8 mouse cellular contexts compared by ENCODE assay signal in the genomic region with DNA sequence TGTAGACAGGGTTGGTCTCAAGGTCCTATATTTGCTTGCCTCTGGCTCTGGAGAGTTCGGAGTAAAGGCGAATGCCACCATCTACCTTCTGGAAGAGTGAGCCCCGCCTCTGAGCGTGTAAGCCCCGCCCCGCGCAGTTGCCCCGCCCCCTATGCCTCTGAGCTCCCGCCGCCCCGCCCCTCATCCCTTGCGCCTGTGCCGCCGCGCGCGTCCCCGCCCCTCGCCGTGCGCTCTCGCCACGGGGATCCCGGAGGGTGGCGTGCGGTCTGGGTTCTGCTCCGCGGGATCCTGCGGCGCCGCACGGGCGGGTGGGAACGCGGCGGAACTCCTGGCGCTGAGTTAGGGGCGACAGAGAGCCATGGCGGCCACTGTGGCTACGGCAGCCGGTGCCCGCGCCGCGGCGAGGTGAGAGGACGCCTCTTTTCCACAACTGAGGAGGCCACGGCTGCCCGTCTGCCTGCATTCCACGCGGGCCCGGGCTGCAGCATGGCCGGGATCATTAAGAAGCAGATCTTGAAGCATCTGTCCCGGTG. TPM values are rescaled to one million over a fixed set of nuclear protein-coding genes. Genes with fewer than 3 reads are reported as not detected.
DNase-seq lines count a peak whose midpoint lies in the region; ATAC-seq and TF ChIP-seq lines count a peak whose summit lies in the region.

TSS of gene Uhrf1bp1 (plus strand) at position 177 of the 533 bp plus-strand sequence.

- H3K9me3 ChIP-seq in E14TG2a.4 (ENCODE audit: low read length) = no peaks in the 10 kb centered on the region
- H3K9me3 ChIP-seq in forebrain, embryonic 13.5 days (replicated peaks) = no peaks in the 10 kb centered on the region
- H3K9me3 ChIP-seq in heart, postnatal 0 days (replicated peaks; ENCODE audit: control insufficient read depth, low read length) = no peaks in the 10 kb centered on the region
- H3K9me3 ChIP-seq in liver, embryonic 15.5 days (replicated peaks) = no peaks in the 10 kb centered on the region
- no peaks in the 10 kb centered on the region for H3K9me3 ChIP-seq in neural tube, embryonic 12.5 days
- H3K9me3 ChIP-seq in stomach, postnatal 0 days (ENCODE audit: control insufficient read depth, low read length) = no peaks in the 10 kb centered on the region

- peaks cover 32% of the 10 kb centered on the region for H3K36me3 ChIP-seq in E14TG2a.4 (ENCODE audit: insufficient read depth, low read length)
- peaks cover 28% of the 10 kb centered on the region for H3K36me3 ChIP-seq in forebrain, embryonic 13.5 days (ENCODE audit: poor library complexity, severe bottlenecking)
- peaks cover 17% of the 10 kb centered on the region; the same call in 1 of the 2 replicates for H3K36me3 ChIP-seq in heart, postnatal 0 days (replicated peaks; ENCODE audit: control insufficient read depth, insufficient read depth, low read length)
- peaks cover 28% of the 10 kb centered on the region for H3K36me3 ChIP-seq in liver, embryonic 15.5 days (replicated peaks)
- H3K36me3 ChIP-seq in neural tube, embryonic 12.5 days = peaks cover 27% of the 10 kb centered on the region
- no peaks in the 10 kb centered on the region for H3K36me3 ChIP-seq in stomach, postnatal 0 days (ENCODE audit: control insufficient read depth, insufficient read depth, low read length)

- peak within 1 kb of the TSS; percentile 91 for H3K9ac ChIP-seq in forebrain, embryonic 13.5 days
- peak within 1 kb of the TSS; percentile 85 for H3K9ac ChIP-seq in heart, postnatal 0 days (replicated peaks; ENCODE audit: low read depth, low read length)
- peak within 1 kb of the TSS; percentile 86 for H3K9ac ChIP-seq in liver, embryonic 15.5 days
- H3K9ac ChIP-seq in neural tube, embryonic 12.5 days = peak within 1 kb of the TSS; percentile 89
- H3K9ac ChIP-seq in stomach, postnatal 0 days (ENCODE audit: low read length) = peak within 1 kb of the TSS; percentile 86

- DNase-seq in c-Kit-positive CD71-positive TER-119-positive erythroid progenitor cells, embryonic 14.5 days (ENCODE audit: low spot score) = peak; percentile 83
- peak; percentile 79 for DNase-seq in heart, postnatal 0 days (ENCODE audit: low spot score)
- peak; percentile 95 to 96 for DNase-seq in kidney, postnatal 4 days
- peak; percentile 95 for DNase-seq in stomach, postnatal 0 days (ENCODE audit: low spot score)

- peak within 1 kb of the TSS; percentile 99 for H3K4me3 ChIP-seq in E14TG2a.4 (replicated peaks; ENCODE audit: low read length)
- peak within 1 kb of the TSS; percentile 87 for H3K4me3 ChIP-seq in forebrain, embryonic 13.5 days
- H3K4me3 ChIP-seq in heart, postnatal 0 days (ENCODE audit: low read depth, low read length) = peak within 1 kb of the TSS; percentile 94
- peak within 1 kb of the TSS; percentile 90 for H3K4me3 ChIP-seq in liver, embryonic 15.5 days (replicated peaks)
- H3K4me3 ChIP-seq in neural tube, embryonic 12.5 days = peak within 1 kb of the TSS; percentile 85
- peak within 1 kb of the TSS; percentile 92 for H3K4me3 ChIP-seq in stomach, postnatal 0 days (ENCODE audit: low read depth, low read length)

- H3K4me2 ChIP-seq in forebrain, embryonic 13.5 days = peak within 1 kb of the TSS; percentile 89
- peak within 1 kb of the TSS; percentile 96 for H3K4me2 ChIP-seq in heart, postnatal 0 days (ENCODE audit: low read depth, low read length)
- peak within 1 kb of the TSS; percentile 99 for H3K4me2 ChIP-seq in liver, embryonic 15.5 days
- peak within 1 kb of the TSS; percentile 94 for H3K4me2 ChIP-seq in neural tube, embryonic 12.5 days (replicated peaks)
- peak within 1 kb of the TSS; percentile 88 for H3K4me2 ChIP-seq in stomach, postnatal 0 days (replicated peaks; ENCODE audit: low read depth)

- peaks cover 47% of the 10 kb centered on the region for H3K4me1 ChIP-seq in E14TG2a.4 (replicated peaks; ENCODE audit: low read depth, low read length)
- H3K4me1 ChIP-seq in forebrain, embryonic 13.5 days = peaks cover 26% of the 10 kb centered on the region
- H3K4me1 ChIP-seq in heart, postnatal 0 days (ENCODE audit: control insufficient read depth, insufficient read depth) = peaks cover 10% of the 10 kb centered on the region
- peaks cover 51% of the 10 kb centered on the region for H3K4me1 ChIP-seq in liver, embryonic 15.5 days (replicated peaks)
- peaks cover 25% of the 10 kb centered on the region for H3K4me1 ChIP-seq in neural tube, embryonic 12.5 days
- H3K4me1 ChIP-seq in stomach, postnatal 0 days (replicated peaks; ENCODE audit: control insufficient read depth, insufficient read depth) = peaks cover 11% of the 10 kb centered on the region

- TF ChIP-seq CTCF in E14TG2a.4 (conservative IDR thresholded peaks at IDR 0.05; ENCODE audit: low read length) = no peak
- TF ChIP-seq CTCF in heart, postnatal 0 days (IDR thresholded peaks at IDR 0.05; ENCODE audit: low read depth) = no peak
- TF ChIP-seq CTCF in stomach, postnatal 0 days (IDR thresholded peaks at IDR 0.05; ENCODE audit: low read depth) = no peak; the same call in 1 of the 2 replicates

- peak; percentile 91 for ATAC-seq in forebrain, embryonic 13.5 days
- ATAC-seq in heart, postnatal 0 days (ENCODE audit: insufficient read depth, low read depth) = peak; percentile 86
- peak; percentile 77 for ATAC-seq in liver, embryonic 15.5 days (ENCODE audit: insufficient read depth)
- ATAC-seq in neural tube, embryonic 12.5 days (ENCODE audit: low FRiP score, low read depth) = peak; percentile 76
- ATAC-seq in stomach, postnatal 0 days (ENCODE audit: low FRiP score, low TSS enrichment) = peak; percentile 87

- H3K27ac ChIP-seq in forebrain, embryonic 13.5 days = peak within 1 kb of the TSS; percentile 76
- peak within 1 kb of the TSS; percentile 85 for H3K27ac ChIP-seq in heart, postnatal 0 days (ENCODE audit: low read depth)
- peak within 1 kb of the TSS; percentile 88 for H3K27ac ChIP-seq in liver, embryonic 15.5 days (replicated peaks)
- peak within 1 kb of the TSS; percentile 53 for H3K27ac ChIP-seq in neural tube, embryonic 12.5 days
- peak within 1 kb of the TSS; percentile 88 for H3K27ac ChIP-seq in stomach, postnatal 0 days (replicated peaks)

- no peak for TF ChIP-seq EP300 in heart, postnatal 0 days (IDR thresholded peaks at IDR 0.05; ENCODE audit: low read depth)
- no peak for TF ChIP-seq EP300 in stomach, postnatal 0 days (optimal IDR thresholded peaks at IDR 0.05)

- under 1% methylated on average over 54 of the region's 54 CpGs for WGBS in forebrain, embryonic 13.5 days
- under 1% methylated on average over 52 of the region's 54 CpGs for WGBS in heart, postnatal 0 days
- under 1% methylated on average over 54 of the region's 54 CpGs for WGBS in liver, embryonic 15.5 days (ENCODE audit: insufficient replicate concordance)
- WGBS in neural tube, embryonic 12.5 days = under 1% methylated on average over 54 of the region's 54 CpGs
- WGBS in stomach, postnatal 0 days = under 1% methylated on average over 50 of the region's 54 CpGs

- peaks cover 19% of the 10 kb centered on the region for H3K27me3 ChIP-seq in E14TG2a.4 (ENCODE audit: insufficient read depth, low read length)
- no peaks in the 10 kb centered on the region for H3K27me3 ChIP-seq in forebrain, embryonic 13.5 days
- no peaks in the 10 kb centered on the region for H3K27me3 ChIP-seq in heart, postnatal 0 days (ENCODE audit: control insufficient read depth, insufficient read depth, low read length)
- H3K27me3 ChIP-seq in liver, embryonic 15.5 days = no peaks in the 10 kb centered on the region
- H3K27me3 ChIP-seq in neural tube, embryonic 12.5 days (replicated peaks) = no peaks in the 10 kb centered on the region
- H3K27me3 ChIP-seq in stomach, postnatal 0 days (ENCODE audit: control insufficient read depth, insufficient read depth, low read length) = no peaks in the 10 kb centered on the region

RNA-seq across cellular contexts. Expression of gene Uhrf1bp1, which starts in this region (rescaled TPM):
- 4.7 and 5.5 TPM in 2 replicates for polyA plus RNA-seq in forebrain, embryonic 13.5 days (2015; fragmentation: Nextera tagmentation; extraction: Ambion mirVana)
- total RNA-seq in heart, postnatal 0 days (2014; rRNA removed; ENCODE audit: low replicate concordance) = 5.3 and 12.3 TPM in 2 replicates
- polyA plus RNA-seq in heart, postnatal 0 days (2015; fragmentation: Nextera tagmentation; extraction: Ambion mirVana) = 1.4 and 1.9 TPM in 2 replicates
- polyA plus RNA-seq in liver, embryonic 15.5 days (2015; fragmentation: Nextera tagmentation; extraction: Ambion mirVana) = 2.2 and 2.5 TPM in 2 replicates
- 7.8 TPM in 2 replicates for polyA plus RNA-seq in neural tube, embryonic 12.5 days (2016; fragmentation: Nextera tagmentation; extraction: Ambion mirVana)
- 1.3 and 1.4 TPM in 2 replicates for polyA plus RNA-seq in stomach, postnatal 0 days (2015; fragmentation: Nextera tagmentation; extraction: Ambion mirVana)

Comparison
In these comparisons a context has a peak if more than half of its experiments do, and no peak if none do; other contexts are left out.
1. Peak in every context shown above with its lines: DNase-seq, ATAC-seq, H3K4me3 ChIP-seq and H3K27ac ChIP-seq.